Mouse (Mus musculus) heart, postnatal 0 days (tissue): ENCODE results near the gene Hmgb2.

ENCODE experiments used
- CTCF ChIP-seq: IDR thresholded peaks from 2 replicates; pipeline ENCODE4 v1.5.1; 2016; ENCODE audit warnings: antibody characterized with exemption, control low read depth, low read depth
- EP300 ChIP-seq: IDR thresholded peaks from 2 replicates; pipeline ENCODE4 v1.6.1; 2016; ENCODE audit warnings: antibody characterized with exemption, low read depth

DNA sequence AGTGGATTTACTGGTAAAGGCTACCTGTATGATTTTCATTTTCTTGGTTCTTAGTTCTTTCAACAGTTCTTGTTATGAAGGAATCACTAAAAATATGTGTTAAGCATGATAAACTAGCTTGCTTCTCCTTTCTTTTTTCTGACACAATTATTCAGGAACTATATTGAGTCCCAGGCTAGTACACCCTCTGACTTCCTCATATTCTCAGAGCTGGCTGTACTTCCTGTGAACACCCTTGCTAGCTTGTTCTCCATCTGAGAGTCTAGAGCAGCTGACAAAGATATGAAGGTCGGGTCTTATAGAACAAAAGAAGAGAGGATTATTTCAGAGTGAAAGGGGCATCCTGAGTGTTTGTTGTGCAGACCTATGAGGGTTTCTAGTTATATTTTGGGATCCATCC is 48.9 kb upstream of the Hmgb2 start:
- TF ChIP-seq CTCF = no peak
- no peak for TF ChIP-seq EP300
